Mouse (Mus musculus): ENCODE data around the gene Slc25a39.

The Slc25a39 gene

DNA sequence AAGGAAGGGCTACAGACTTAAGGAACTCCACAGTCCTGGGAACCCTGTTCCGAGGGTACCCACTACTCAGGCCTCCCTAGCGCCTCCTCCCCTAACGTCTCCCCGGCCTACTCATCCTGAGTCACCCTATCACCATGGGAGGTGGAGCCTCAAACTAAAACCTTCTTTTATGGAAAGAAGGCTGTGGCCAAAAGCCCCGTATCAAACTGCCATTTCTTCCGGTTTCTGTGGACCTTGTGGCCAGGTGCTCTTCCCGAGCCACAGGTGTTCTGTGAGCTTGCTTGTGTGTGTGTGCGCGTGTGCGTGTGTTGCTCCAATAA, 28.7 kb upstream of the Slc25a39 start:
- in situ Hi-C loops (cut with MseI, MboI), result no loop called here

DNA sequence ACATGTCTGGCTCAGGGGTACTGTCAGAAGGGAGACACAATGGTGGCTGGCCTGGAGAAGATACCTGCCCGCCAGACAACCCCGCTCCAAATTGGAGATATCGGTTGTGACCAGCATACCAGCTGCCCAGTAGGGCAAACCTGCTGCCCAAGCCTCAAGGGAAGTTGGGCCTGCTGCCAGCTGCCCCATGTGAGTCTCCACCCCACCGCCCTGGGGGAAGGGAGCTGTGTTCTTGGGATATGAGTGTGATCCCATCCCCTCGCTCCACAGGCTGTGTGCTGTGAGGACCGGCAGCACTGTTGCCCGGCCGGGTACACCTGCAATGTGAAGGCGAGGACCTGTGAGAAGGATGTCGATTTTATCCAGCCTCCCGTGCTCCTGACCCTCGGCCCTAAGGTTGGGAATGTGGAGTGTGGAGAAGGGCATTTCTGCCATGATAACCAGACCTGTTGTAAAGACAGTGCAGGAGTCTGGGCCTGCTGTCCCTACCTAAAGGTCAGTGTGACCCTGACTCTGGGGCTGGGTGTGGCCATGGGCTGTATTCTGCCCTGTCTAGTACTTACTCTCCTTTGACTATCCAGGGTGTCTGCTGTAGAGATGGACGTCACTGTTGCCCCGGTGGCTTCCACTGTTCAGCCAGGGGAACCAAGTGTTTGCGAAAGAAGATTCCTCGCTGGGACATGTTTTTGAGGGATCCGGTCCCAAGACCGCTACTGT, 28.2 kb upstream of the Slc25a39 start:
- in situ Hi-C loops (cut with MseI, MboI), result no loop called here

DNA sequence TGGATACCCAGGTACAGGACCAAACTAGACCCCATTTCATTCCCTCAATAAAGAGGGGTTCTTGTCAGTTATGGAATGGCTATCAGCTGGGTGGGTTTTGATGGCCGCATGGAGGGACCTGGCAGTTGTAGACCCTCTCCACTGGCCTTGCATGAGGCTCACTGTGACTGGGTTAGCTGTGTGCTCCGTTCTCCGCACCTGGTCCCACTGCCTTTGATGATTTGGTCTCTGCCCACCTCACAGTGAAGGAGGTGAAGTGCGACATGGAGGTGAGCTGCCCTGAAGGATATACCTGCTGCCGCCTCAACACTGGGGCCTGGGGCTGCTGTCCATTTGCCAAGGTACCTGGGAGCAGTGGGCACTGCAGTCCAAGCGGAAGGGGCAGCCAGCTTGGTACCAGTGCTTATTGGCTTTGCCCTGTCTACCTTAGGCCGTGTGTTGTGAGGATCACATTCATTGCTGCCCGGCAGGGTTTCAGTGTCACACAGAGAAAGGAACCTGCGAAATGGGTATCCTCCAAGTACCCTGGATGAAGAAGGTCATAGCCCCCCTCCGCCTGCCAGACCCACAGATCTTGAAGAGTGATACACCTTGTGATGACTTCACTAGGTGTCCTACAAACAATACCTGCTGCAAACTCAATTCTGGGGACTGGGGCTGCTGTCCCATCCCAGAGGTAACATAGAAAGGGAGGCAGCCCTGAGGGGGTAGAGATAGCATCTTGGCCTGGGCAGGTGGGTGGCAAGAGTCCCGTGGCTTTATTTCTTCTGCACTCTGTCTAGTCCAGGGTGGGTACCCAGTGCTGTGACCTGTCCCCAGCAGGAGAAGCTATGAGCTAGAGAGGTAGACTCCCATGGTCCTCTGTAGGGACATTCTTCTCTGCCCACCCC, 27.3 kb upstream of the Slc25a39 start:
- in situ Hi-C loops (cut with MseI, MboI), result no loop called here

DNA sequence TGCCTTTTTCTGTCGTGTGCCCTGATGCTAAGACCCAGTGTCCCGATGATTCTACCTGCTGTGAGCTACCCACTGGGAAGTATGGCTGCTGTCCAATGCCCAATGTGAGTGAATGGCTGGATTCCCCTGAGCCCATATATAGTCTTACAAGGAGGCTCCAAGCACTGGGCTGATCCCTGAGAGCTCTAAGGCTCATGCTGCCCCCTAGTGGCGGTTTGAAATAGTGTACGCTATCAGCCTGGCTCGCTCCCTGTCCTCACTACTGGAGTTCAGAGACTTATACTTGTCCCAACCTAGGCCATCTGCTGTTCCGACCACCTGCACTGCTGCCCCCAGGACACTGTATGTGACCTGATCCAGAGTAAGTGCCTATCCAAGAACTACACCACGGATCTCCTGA, 26.7 kb upstream of the Slc25a39 start:
- in situ Hi-C loops (cut with MseI, MboI), result no loop called here

DNA sequence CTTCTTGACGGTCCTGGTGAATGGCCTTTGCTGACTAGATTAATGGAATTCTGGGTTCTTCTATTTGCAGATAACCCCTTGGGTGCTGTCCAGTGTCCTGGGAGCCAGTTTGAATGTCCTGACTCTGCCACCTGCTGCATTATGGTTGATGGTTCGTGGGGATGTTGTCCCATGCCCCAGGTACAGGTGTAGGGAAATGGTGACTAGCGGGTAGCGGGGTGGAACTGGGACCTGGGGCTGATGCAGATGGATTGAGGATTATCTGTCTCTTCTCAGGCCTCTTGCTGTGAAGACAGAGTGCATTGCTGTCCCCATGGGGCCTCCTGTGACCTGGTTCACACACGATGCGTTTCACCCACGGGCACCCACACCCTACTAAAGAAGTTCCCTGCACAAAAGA, 26.1 kb upstream of the Slc25a39 start:
- in situ Hi-C loops (cut with MseI, MboI), result no loop called here

DNA sequence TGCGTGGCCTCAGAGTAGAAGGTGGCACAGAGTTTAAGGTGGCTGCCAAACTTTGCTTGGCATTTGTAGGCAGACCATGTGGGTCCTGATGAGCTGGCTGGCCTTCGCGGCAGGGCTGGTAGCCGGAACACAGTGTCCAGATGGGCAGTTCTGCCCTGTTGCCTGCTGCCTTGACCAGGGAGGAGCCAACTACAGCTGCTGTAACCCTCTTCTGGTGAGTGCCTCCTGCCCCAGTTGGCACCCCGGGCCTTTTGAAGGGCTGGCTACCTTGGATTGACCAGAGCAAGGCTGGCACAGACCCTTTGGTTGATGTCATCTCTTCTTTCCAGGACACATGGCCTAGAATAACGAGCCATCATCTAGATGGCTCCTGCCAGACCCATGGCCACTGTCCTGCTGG, 25.1 kb upstream of the Slc25a39 start:
- in situ Hi-C loops (cut with MseI, MboI), result no loop called here

DNA sequence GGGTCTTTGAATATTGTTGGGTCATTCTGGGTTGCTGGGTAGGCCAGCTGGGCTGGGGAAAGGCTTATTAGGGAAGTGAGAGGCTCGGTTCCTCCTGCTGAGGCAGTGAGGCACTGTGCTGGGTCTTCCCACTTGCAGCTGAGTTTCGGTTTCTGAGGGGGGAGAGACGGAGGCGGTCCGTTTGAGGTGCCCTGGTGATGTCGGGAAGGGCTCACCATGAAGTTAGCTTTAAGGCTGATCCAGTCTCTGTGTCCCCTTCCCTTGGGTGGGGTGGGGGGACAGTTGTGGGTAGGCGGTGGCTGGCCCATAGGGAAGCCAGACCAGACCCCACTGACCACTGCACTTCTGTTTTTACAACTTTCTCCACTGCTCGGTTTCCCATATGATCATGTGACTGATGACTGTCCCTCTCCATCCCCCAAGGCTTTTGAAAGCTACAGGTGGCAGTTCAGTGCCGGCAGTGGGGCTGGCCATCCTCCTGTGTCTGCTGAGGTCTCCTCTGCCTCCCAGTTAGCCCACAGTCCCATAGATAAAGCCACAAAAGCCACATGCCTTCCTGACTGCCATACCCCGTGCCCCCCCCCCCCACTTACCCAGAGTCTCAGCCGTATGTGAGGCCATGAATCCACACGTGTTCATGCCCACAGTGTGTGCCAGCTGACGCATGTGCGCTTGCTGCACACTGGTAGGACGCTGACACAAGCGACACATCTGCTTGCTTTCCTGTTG, 24.5 kb upstream of the Slc25a39 start:
- in situ Hi-C loops (cut with MseI, MboI), result no loop called here

DNA sequence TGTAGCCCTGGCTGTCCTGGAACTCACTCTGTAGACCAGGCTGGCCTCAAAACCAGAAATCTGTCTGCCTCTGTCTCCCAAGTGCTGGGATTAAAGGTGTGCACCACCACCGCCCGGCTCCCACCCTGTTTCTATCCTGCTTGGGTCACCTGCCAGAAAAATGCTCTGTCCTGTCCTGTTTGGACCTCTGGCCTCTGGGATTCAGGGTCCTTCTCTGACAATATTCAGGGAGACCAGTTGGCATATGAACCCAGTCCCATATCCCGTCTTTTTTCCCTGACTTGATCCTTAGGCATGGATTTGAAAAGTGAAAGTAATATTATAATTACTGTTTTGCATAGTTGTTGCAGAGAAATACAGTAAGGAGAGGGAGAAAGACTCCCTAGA, 24.0 kb upstream of the Slc25a39 start:
- in situ Hi-C loops (cut with MseI, MboI), result no loop called here

DNA sequence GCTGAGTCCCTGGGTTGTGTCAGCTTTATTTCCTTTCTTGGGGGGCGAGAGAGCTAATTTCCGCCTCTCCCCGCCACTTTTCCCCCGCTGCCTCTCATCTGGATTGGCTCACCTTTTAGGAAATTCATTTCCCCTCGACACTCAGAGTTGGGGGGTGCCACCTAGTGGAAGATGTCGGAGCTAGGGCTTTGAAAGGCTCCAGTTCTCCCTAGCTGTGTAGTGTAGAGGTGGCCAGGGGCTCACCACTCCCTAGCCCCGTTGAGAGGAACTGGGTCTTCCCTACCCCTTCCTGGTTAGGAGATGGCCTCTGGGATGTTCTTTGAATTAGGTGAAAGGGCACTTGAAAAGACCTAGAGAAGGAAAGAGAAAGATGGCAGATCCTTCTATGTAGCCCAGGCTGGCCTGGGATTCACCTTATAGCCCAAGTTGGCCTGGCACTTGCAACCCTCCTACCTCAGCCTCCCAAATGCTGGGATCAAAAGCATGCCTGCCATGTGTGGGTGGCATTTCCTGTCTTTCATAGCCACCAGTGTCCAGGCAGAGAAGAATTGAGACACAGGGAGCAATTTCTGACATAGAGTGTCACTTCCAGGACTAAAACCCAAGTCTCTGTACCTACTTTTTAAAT, 23.4 kb upstream of the Slc25a39 start:
- in situ Hi-C loops (cut with MseI, MboI), result no loop called here

DNA sequence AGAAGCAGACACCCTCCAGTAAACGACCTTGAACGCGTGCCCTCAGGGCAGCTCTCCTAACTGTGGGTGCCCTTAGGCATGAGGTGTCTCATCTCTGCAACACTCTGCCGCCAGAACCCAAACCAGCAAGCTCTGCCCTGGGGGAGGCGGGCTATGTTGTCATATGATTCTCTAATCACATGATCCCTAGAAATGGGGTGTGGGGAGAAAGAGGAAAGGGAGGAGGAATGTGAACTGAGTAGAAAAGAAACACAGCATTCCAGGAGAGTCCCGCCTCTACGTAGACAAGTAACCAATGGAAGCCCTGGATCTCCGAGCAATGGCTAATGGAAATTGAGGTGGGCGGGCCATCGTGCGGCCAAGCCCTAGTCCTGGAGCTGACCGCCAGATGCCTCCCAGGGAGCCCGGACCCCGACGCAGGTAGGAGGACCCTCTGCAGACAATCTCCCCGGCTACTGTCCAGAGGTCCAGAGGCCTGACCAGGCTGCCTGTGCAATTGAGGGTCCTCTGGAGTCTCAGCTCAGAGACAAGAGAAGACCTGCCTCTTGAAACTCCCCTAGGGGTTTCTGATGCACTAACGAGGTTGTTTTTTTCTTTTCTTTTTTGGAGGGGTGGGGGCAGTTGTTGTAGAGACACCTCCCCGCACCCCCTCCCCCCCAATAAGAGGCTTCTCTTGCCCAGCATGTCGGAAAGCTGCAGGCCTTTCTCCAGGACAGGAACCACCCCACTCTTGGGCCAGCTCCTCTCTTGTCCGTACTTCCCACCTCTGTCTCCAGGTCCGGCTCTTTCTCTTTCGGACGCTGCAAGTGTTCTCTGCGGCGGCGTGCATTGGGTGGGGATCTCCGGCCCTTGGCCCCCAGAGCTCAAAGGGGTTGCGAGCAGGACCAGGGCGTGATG, 22.6 kb upstream of the Slc25a39 start, which contains the start of gene Grn:
Gene Grn (plus strand): TSS at position 195 of the 897 bp plus-strand sequence.
- in situ Hi-C loops (cut with MseI, MboI), result no loop called here

DNA sequence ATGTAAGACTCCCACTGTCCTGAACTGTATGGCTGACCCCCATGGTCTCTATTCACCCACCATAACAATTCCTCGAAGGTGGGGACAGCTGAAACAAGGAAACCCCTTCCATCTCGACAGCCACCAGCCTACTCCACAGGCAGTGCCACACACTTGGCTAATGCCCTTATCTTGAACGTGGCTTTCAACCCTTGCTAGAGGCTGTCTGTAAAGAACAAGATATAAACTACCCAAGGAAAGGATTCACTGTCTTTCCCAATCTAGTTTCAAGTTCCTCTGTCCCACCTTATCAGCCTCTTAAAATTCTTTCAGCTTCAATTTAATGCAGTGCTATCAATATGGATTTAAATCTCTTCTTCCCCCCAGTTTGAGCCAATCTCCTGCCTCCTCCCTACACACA, 21.8 kb upstream of the Slc25a39 start:
- in situ Hi-C loops (cut with MseI, MboI), result no loop called here

DNA sequence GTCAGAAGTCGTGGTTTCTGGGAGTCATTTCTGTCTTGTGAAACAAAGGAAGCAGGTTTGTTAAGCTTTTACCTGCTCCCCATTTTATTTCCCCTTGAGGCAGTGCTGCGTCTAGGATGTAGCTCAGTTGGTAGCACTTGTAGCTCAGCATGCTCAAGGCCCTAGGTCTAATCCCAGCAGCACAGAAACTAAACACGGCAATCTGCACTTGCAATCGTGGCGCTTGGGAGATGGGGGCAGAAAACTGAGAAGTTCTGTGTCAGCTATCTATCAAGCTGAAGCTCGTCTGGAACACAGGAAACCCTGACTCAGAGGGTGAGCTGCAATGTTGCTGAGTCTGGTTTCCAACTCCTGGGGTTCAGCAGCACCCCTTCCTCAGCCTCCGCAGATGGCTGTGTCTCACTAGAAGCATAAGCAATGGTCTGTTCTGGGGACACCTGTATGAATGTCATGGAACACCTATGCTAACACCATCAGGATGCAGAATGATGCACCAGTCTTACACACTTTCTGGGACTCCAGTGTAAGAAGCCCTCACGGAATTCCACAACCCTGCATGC, 21.3 kb upstream of the Slc25a39 start:
- in situ Hi-C loops (cut with MseI, MboI), result no loop called here

DNA sequence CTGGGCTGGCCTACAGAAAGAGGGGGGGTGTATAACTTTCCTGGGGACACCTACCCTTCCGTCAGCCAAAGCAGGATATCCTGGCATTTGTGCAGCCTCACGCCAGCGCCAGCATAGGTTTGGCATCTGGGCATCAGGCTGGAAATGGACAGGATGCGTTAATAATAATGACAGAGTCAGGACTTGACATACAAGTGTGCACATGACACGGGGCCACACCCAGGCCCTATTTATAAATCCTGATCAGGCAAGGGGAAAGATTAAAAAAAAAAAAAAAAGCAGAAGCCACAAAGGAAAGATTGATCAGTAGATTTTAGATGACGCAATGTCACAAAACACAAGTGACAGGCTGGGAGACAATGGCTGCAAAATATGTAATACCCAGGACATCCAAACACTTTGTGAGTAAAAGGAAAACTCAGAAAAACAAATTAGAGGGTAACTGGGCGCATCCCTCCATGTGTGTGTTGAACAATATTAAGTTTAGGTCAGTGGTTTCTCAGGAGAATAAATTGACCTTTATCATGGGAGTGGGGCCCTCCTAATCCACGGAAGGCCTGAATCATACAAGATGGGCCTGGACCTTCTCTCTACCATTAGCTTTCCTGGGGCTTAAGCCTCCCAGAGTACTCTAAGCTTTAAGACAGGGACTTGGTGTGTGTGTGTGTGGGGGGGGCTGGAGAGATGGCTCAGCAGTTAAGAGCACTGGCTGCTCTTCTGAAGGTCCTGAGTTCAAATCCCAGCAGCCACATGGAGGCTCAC, 18.0 kb upstream of the Slc25a39 start:
- in situ Hi-C loops (cut with MseI, MboI), result no loop called here

DNA sequence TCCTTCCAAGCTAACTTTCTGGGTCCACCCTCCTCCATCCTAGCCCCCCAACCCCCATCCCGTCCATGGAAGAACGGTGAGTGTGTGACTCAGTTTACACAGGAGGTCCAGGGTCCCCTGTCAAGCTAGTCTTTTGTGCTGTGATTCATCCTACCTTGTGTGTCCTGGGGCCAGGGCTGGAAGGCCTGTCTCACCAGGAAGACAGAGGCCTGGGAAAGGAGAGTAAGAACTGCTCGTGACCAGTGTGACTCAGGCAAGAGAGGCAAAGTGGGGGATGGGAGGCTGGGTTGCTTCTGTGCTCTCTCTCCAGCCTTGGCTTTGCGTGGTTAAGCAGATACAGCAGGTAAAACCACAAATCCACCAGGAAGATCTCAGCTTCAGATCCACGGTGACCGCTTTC, 16.9 kb upstream of the Slc25a39 start:
- in situ Hi-C loops (cut with MseI, MboI), result no loop called here

DNA sequence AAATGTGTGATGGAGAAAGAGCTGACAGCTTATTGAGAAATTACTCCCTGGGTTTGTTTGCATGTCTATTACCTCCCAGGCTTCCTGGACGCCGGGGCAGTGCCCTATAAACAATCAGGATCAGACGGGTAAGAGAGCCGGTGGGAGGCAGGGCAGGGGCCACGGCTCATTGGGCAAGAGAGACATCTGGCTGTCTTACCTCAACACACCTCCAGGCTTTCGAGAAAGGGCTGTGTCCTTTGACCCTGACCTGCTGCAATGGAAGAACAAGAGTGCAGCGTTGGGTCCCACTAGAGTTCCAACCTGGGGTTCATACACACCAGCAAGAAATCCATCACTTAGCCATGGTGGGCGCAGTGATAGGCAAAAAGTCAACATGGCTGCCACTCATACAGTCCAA, 13.8 kb upstream of the Slc25a39 start:
- in situ Hi-C loops (cut with MseI, MboI), result no loop called here

DNA sequence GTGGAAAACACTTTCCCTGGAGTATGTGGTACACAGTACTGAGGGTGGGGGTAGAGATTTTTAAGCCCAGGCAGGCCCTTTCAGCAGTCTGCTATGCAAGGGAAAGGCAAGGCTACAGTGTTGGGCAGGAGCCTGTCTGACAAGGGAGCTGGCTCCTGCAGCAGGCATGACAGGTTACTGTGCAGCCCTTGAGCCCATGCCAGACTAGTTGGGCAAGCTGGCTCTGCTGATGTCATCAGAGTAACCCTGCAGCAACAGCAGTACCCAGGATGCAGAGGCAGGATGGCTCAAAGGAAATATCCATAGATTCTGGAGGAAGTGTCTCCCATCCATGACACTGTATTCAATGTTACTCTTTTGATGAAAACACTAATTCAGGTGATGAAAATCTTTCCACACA, 11.1 kb upstream of the Slc25a39 start:
- in situ Hi-C loops (cut with MseI, MboI), result no loop called here

DNA sequence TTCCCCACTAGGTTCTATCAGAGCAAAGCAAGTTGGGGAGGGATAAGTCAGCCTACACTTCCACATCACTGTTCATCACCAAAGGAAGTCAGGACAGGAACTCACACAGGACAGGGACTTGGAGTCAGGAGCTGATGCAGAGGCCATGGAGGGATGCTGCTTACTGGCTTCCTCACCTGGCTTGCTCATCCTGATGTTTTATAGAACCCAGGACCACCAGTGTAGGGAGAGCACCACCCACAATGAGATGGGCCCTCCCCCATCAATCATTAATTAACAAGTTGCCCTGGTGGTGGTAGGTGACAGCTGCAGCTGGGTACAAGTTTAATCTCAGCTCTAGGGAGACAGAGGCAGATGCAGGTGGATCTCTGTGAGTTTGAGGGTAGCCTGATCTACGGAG, 9.4 kb upstream of the Slc25a39 start:
- in situ Hi-C loops (cut with MseI, MboI), result no loop called here

DNA sequence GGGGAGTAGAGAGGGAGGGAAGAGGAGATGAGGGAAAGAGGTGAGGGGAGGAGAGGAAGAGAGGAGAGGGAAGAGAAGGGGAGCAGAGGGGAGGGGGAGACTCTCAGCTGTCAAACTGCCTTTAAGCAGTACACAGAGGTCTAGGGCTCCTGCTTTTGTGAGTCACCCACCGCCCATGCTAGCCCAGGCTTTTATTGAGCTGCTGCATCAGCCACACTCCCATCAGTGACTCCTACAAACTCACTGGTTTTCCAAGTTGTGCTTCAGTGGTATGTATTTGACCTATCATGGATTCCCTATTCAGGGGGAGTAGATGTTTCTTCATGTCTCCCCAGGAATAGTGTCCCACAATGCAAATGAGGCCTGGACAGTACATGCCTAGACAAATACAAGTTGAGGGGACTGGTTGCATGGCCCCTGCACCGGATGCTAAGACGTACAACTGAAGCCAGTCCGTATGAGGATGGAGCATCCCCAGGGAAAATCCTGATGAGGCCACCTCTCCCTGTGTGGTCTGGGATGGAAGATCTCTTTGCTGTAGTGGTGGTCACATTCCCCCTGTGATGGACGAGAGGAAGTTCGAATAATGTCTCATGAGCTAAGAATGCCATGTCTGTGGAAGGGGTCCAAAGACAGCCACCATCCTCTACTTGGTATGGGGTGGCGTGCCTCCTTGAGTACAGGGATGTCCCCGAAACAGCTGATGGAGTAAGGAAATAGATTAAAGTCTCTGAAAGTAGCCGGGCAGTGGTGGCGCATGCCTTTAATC, 7.5 kb upstream of the Slc25a39 start:
- in situ Hi-C loops (cut with MseI, MboI), result no loop called here

DNA sequence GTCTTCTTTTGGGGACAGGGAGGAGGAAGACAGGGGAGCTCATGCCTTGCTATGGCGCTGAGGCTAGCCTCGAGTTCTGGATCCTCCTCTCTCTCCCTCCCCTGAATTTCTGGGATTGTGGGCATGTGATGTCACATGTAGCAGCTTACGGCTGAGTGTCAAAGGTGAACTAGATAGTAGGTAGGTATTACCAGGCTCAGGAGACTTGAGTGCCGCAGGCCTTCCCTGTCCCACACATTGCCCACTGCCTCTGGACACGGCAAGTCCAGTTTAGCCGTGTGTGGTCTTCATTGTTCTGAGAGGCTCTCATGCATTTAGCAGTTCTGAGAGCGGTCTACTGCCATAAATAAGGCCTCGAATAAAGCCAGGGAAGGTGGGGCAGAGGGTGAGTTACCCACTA, 5.3 kb upstream of the Slc25a39 start:
- in situ Hi-C loops (cut with MseI, MboI), result loop anchor here (5.0 kb wide), 1 partner anchor 111 kb away; no protein-coding TSS in a partner anchor
